ENCODE assay signal across 24 mouse cellular contexts in genomic region chr10:53959759-53960158, GRCm38 (mm10).
A peak's percentile ranks its signal among the peaks of the same experiment; 100 is the strongest.
DNase-seq lines count a peak whose midpoint lies in the region; ATAC-seq lines count a peak whose summit lies in the region.
"Had no signal": no experiment of that assay in that cellular context is flagged by ENCODE, and none has a peak within 500 bp of the region (broad histone marks: within the 10 kb centered on the region; RNA-seq: fewer than 3 reads in every experiment).

No protein-coding gene starts in this region.

- 82% methylated on average over 3 of the region's 3 CpGs for WGBS in hindbrain, embryonic 11.5 days

- no peaks in the 10 kb centered on the region for H3K4me1 ChIP-seq in hindbrain, embryonic 11.5 days (replicated peaks; ENCODE audit: control insufficient read depth, insufficient read depth, low read length)
- H3K4me1 ChIP-seq: embryonic facial prominence, embryonic 13.5 days; forebrain, embryonic 12.5 days; heart, embryonic 15.5 days; hindbrain, embryonic 10.5 days; hindbrain, embryonic 15.5 days had no signal

- H3K4me2 ChIP-seq in hindbrain, embryonic 11.5 days (replicated peaks; ENCODE audit: low read depth, low read length): no peak overlapping the region
- H3K4me2 ChIP-seq: embryonic facial prominence, embryonic 13.5 days; forebrain, embryonic 12.5 days; heart, embryonic 11.5 days; heart, embryonic 15.5 days; hindbrain, embryonic 15.5 days had no signal

- H3K4me3 ChIP-seq in hindbrain, embryonic 11.5 days (ENCODE audit: low read depth, low read length): no peak overlapping the region
- H3K4me3 ChIP-seq: embryonic facial prominence, embryonic 13.5 days; forebrain, embryonic 12.5 days; gastrocnemius, adult 2 months; heart, embryonic 15.5 days; hindbrain, embryonic 10.5 days; hindbrain, embryonic 15.5 days had no signal

- no peaks in the 10 kb centered on the region for H3K9me3 ChIP-seq in hindbrain, embryonic 11.5 days (ENCODE audit: control insufficient read depth, low read length)
- H3K9me3 ChIP-seq: embryonic facial prominence, embryonic 13.5 days; forebrain, embryonic 12.5 days; G1E; heart, embryonic 15.5 days; hindbrain, embryonic 10.5 days; hindbrain, embryonic 15.5 days had no signal

- no peaks in the 10 kb centered on the region for H3K27me3 ChIP-seq in hindbrain, embryonic 11.5 days (ENCODE audit: control insufficient read depth, insufficient read depth, low read length)
- H3K27me3 ChIP-seq: embryonic facial prominence, embryonic 13.5 days; forebrain, embryonic 12.5 days; heart, embryonic 15.5 days; hindbrain, embryonic 15.5 days had no signal

- no peak overlapping the region for H3K27ac ChIP-seq in hindbrain, embryonic 11.5 days (ENCODE audit: low read depth, low read length)
- H3K27ac ChIP-seq: embryonic facial prominence, embryonic 13.5 days; forebrain, embryonic 12.5 days; gastrocnemius, adult 2 months; heart, embryonic 15.5 days; hindbrain, embryonic 10.5 days; hindbrain, embryonic 15.5 days had no signal

- H3K36me3 ChIP-seq in hindbrain, embryonic 11.5 days (ENCODE audit: control insufficient read depth, insufficient read depth, low read length): no peaks in the 10 kb centered on the region
- H3K36me3 ChIP-seq: embryonic facial prominence, embryonic 13.5 days; forebrain, embryonic 12.5 days; G1E; heart, embryonic 15.5 days; hindbrain, embryonic 10.5 days; hindbrain, embryonic 15.5 days had no signal

- no peak overlapping the region for H3K9ac ChIP-seq in hindbrain, embryonic 11.5 days (ENCODE audit: low read depth, low read length)
- H3K9ac ChIP-seq: embryonic facial prominence, embryonic 13.5 days; forebrain, embryonic 12.5 days; forebrain, postnatal 0 days; heart, embryonic 15.5 days; hindbrain, embryonic 15.5 days had no signal

- ATAC-seq in megakaryocyte, adult 5-6 weeks (ENCODE audit: poor library complexity, severe bottlenecking): peak; percentile 52
- no peak for ATAC-seq in hindbrain, embryonic 11.5 days (ENCODE audit: low FRiP score)
- ATAC-seq: forebrain, postnatal 0 days; intestine, postnatal 0 days had no signal

- DNase-seq in CD4-positive helper T cell, adult 2 months (ENCODE audit: low read depth, low spot score): peak; percentile 10
- peak; percentile 5 for DNase-seq in T-cell, adult 2 months (ENCODE audit: low spot score)
- DNase-seq in cerebellum, postnatal 25 days: no peak
- no peak for DNase-seq in liver
- DNase-seq in adrenal gland, adult 8-10 months: no peak
- DNase-seq in hindbrain, embryonic 11.5 days (ENCODE audit: low spot score): no peak
- DNase-seq: adrenal gland, postnatal 25 days; cerebellum, adult 11 months; cerebellum, adult 8-10 months; cerebellum, postnatal 14 days; forebrain, postnatal 0 days; gastrocnemius, adult 2 months; gastrocnemius, postnatal 36 days; heart, adult 18-20 months; heart, postnatal 14 days had no signal

Comparison
In these comparisons a context has a peak if more than half of its experiments do, and no peak if none do; other contexts are left out.
1. DNase-seq: peak in CD4-positive helper T cell, adult 2 months (single experiment) and T-cell, adult 2 months (single experiment); none in cerebellum, postnatal 25 days (0 of 2), liver (single experiment), adrenal gland, adult 8-10 months (single experiment) and hindbrain, embryonic 11.5 days (single experiment).